Mouse (Mus musculus): Measurements from ENCODE around the gene Rpl36-ps4. TPM values are rescaled to one million over a fixed set of nuclear protein-coding genes. Genes with fewer than 3 reads are reported as not detected.
"Not testable (repeated sequence)": the region's sequence is repeated elsewhere in the genome, so short reads cannot be mapped to it uniquely, and the experiment has no call there.

The Rpl36-ps4 gene
- polyA plus RNA-seq, 1 experiment from 2014 or later, result not detected

GRCm38 (mm10) chr17:87918121-87918520 is 2.7 kb upstream of the Rpl36-ps4 start:
- WGBS, result 83% methylated on average over 5 of the region's 5 CpGs
- no peak overlapping the region for H3K4me2 ChIP-seq (replicated peaks; ENCODE audit: low read depth, low read length)
- H3K36me3 ChIP-seq (ENCODE audit: control insufficient read depth, insufficient read depth, low read length), result no peaks in the 10 kb centered on the region
- H3K4me3 ChIP-seq (ENCODE audit: low read length), result no peak overlapping the region
- no peaks in the 10 kb centered on the region for H3K9me3 ChIP-seq (ENCODE audit: control insufficient read depth, low read length)
- H3K27me3 ChIP-seq (ENCODE audit: control insufficient read depth, insufficient read depth, low read length), result no peaks in the 10 kb centered on the region
- no peak for ATAC-seq (ENCODE audit: low FRiP score, low TSS enrichment)
- H3K9ac ChIP-seq (ENCODE audit: low read depth, low read length), result no peak overlapping the region
- H3K4me1 ChIP-seq (ENCODE audit: control insufficient read depth, insufficient read depth, low read length), result no peaks in the 10 kb centered on the region
- no peak overlapping the region for H3K27ac ChIP-seq (ENCODE audit: low read depth, low read length)

GRCm38 (mm10) chr17:87934326-87934725 is 13.5 kb downstream of the Rpl36-ps4 start:
- H3K4me2 ChIP-seq (replicated peaks; ENCODE audit: low read depth, low read length), result no peak overlapping the region
- WGBS, result 86% methylated on average over 10 of the region's 10 CpGs
- no peaks in the 10 kb centered on the region for H3K27me3 ChIP-seq (ENCODE audit: control insufficient read depth, insufficient read depth, low read length)
- ATAC-seq (ENCODE audit: low FRiP score, low TSS enrichment), result no peak
- no peak overlapping the region for H3K27ac ChIP-seq (ENCODE audit: low read depth, low read length)
- H3K4me3 ChIP-seq (ENCODE audit: low read length), result no peak overlapping the region
- no peaks in the 10 kb centered on the region for H3K9me3 ChIP-seq (ENCODE audit: control insufficient read depth, low read length)
- no peak overlapping the region for H3K9ac ChIP-seq (ENCODE audit: low read depth, low read length)
- H3K4me1 ChIP-seq (ENCODE audit: control insufficient read depth, insufficient read depth, low read length), result no peaks in the 10 kb centered on the region
- no peaks in the 10 kb centered on the region for H3K36me3 ChIP-seq (ENCODE audit: control insufficient read depth, insufficient read depth, low read length)

GRCm38 (mm10) chr17:87934736-87935135 is 14.0 kb downstream of the Rpl36-ps4 start:
- no peaks in the 10 kb centered on the region for H3K4me1 ChIP-seq (ENCODE audit: control insufficient read depth, insufficient read depth, low read length)
- no peaks in the 10 kb centered on the region for H3K9me3 ChIP-seq (ENCODE audit: control insufficient read depth, low read length)
- no peak overlapping the region for H3K9ac ChIP-seq (ENCODE audit: low read depth, low read length)
- H3K4me2 ChIP-seq (replicated peaks; ENCODE audit: low read depth, low read length), result no peak overlapping the region
- WGBS, result 89% methylated on average over 8 of the region's 8 CpGs
- ATAC-seq (ENCODE audit: low FRiP score, low TSS enrichment), result no peak
- no peaks in the 10 kb centered on the region for H3K27me3 ChIP-seq (ENCODE audit: control insufficient read depth, insufficient read depth, low read length)
- no peak overlapping the region for H3K27ac ChIP-seq (ENCODE audit: low read depth, low read length)
- H3K36me3 ChIP-seq (ENCODE audit: control insufficient read depth, insufficient read depth, low read length), result no peaks in the 10 kb centered on the region
- H3K4me3 ChIP-seq (ENCODE audit: low read length), result no peak overlapping the region

- 89% methylated on average over 4 of the region's 4 CpGs for WGBS
Observed at GRCm38 (mm10) chr17:87936156-87936555, 15.4 kb downstream of the Rpl36-ps4 start.

GRCm38 (mm10) chr17:87948965-87949584 is 28.3 kb downstream of the Rpl36-ps4 start:
- Histone ChIP-seq H3K4me2 (replicated peaks; ENCODE audit: low read depth, low read length) (no peak overlapping the region), H3K27me3 (ENCODE audit: control insufficient read depth, insufficient read depth, low read length) (no peaks in the 10 kb centered on the region), H3K9me3 (ENCODE audit: control insufficient read depth, low read length) (0 out of 2 replicates have a peak, but pooled peaks cover 2% of the 10 kb centered on the region), H3K27ac (ENCODE audit: low read depth, low read length) (no peak overlapping the region), H3K4me1 (ENCODE audit: control insufficient read depth, insufficient read depth, low read length) (no peaks in the 10 kb centered on the region), H3K36me3 (ENCODE audit: control insufficient read depth, insufficient read depth, low read length) (no peaks in the 10 kb centered on the region), H3K4me3 (ENCODE audit: low read length) (no peak overlapping the region), H3K9ac (ENCODE audit: low read depth, low read length) (no peak overlapping the region)
- ATAC-seq (ENCODE audit: low FRiP score, low TSS enrichment), result peak; percentile 56; the same call in 1 of the 2 replicates
- 45% methylated on average over 16 of the region's 16 CpGs for WGBS

More at GRCm38 (mm10) chr17:87936156-87936555, 15.4 kb downstream of the Rpl36-ps4 start:
- H3K9me3 ChIP-seq (ENCODE audit: control insufficient read depth, low read length), result no peaks in the 10 kb centered on the region
- H3K27ac ChIP-seq (ENCODE audit: low read depth, low read length), result no peak overlapping the region
- H3K4me3 ChIP-seq (ENCODE audit: low read length), result no peak overlapping the region
- no peaks in the 10 kb centered on the region for H3K36me3 ChIP-seq (ENCODE audit: control insufficient read depth, insufficient read depth, low read length)
- no peak overlapping the region for H3K4me2 ChIP-seq (replicated peaks; ENCODE audit: low read depth, low read length)
- no peaks in the 10 kb centered on the region for H3K4me1 ChIP-seq (ENCODE audit: control insufficient read depth, insufficient read depth, low read length)
- H3K27me3 ChIP-seq (ENCODE audit: control insufficient read depth, insufficient read depth, low read length), result no peaks in the 10 kb centered on the region
- ATAC-seq (ENCODE audit: low FRiP score, low TSS enrichment), result no peak
- no peak overlapping the region for H3K9ac ChIP-seq (ENCODE audit: low read depth, low read length)

GRCm38 (mm10) chr17:87954618-87955124 is 33.9 kb downstream of the Rpl36-ps4 start:
- H3K27me3 ChIP-seq (ENCODE audit: control insufficient read depth, insufficient read depth, low read length); H3K4me3 ChIP-seq (ENCODE audit: low read length); H3K9me3 ChIP-seq (ENCODE audit: control insufficient read depth, low read length); H3K36me3 ChIP-seq (ENCODE audit: control insufficient read depth, insufficient read depth, low read length); H3K4me1 ChIP-seq (ENCODE audit: control insufficient read depth, insufficient read depth, low read length); H3K4me2 ChIP-seq (replicated peaks; ENCODE audit: low read depth, low read length); H3K9ac ChIP-seq (ENCODE audit: low read depth, low read length); H3K27ac ChIP-seq (ENCODE audit: low read depth, low read length); ATAC-seq (ENCODE audit: low FRiP score, low TSS enrichment): not testable (repeated sequence)
- whole genome bisulfite sequencing, result 93% methylated on average over 13 of the region's 13 CpGs

GRCm38 (mm10) chr17:87957096-87957840 is 36.5 kb downstream of the Rpl36-ps4 start:
- no peak overlapping the region for H3K9ac ChIP-seq (ENCODE audit: low read depth, low read length)
- H3K4me1 ChIP-seq (ENCODE audit: control insufficient read depth, insufficient read depth, low read length), result no peaks in the 10 kb centered on the region
- 0 out of 2 replicates have a peak, but pooled peaks have one; percentile 47 for ATAC-seq (ENCODE audit: low FRiP score, low TSS enrichment)
- H3K9me3 ChIP-seq (ENCODE audit: control insufficient read depth, low read length), result no peaks in the 10 kb centered on the region
- 43% methylated on average over 12 of the region's 12 CpGs for WGBS
- H3K36me3 ChIP-seq (ENCODE audit: control insufficient read depth, insufficient read depth, low read length), result no peaks in the 10 kb centered on the region
- no peak overlapping the region for H3K27ac ChIP-seq (ENCODE audit: low read depth, low read length)
- H3K27me3 ChIP-seq (ENCODE audit: control insufficient read depth, insufficient read depth, low read length), result no peaks in the 10 kb centered on the region
- no peak overlapping the region for H3K4me3 ChIP-seq (ENCODE audit: low read length)
- no peak overlapping the region for H3K4me2 ChIP-seq (replicated peaks; ENCODE audit: low read depth, low read length)

GRCm38 (mm10) chr17:87958283-87958682 is 37.5 kb downstream of the Rpl36-ps4 start:
- Histone ChIP-seq H3K27me3 (ENCODE audit: control insufficient read depth, insufficient read depth, low read length) (no peaks in the 10 kb centered on the region), H3K4me2 (replicated peaks; ENCODE audit: low read depth, low read length) (no peak overlapping the region), H3K27ac (ENCODE audit: low read depth, low read length) (no peak overlapping the region), H3K4me1 (ENCODE audit: control insufficient read depth, insufficient read depth, low read length) (no peaks in the 10 kb centered on the region), H3K36me3 (ENCODE audit: control insufficient read depth, insufficient read depth, low read length) (no peaks in the 10 kb centered on the region), H3K4me3 (ENCODE audit: low read length) (no peak overlapping the region), H3K9ac (ENCODE audit: low read depth, low read length) (no peak overlapping the region), H3K9me3 (ENCODE audit: control insufficient read depth, low read length) (no peaks in the 10 kb centered on the region)
- WGBS, result 69% methylated on average over 8 of the region's 8 CpGs
- ATAC-seq (ENCODE audit: low FRiP score, low TSS enrichment), result no peak

- H3K9ac ChIP-seq (ENCODE audit: low read depth, low read length); H3K4me2 ChIP-seq (replicated peaks; ENCODE audit: low read depth, low read length); H3K9me3 ChIP-seq (ENCODE audit: control insufficient read depth, low read length); H3K27ac ChIP-seq (ENCODE audit: low read depth, low read length); H3K36me3 ChIP-seq (ENCODE audit: control insufficient read depth, insufficient read depth, low read length); H3K4me3 ChIP-seq (ENCODE audit: low read length); H3K4me1 ChIP-seq (ENCODE audit: control insufficient read depth, insufficient read depth, low read length); ATAC-seq (ENCODE audit: low FRiP score, low TSS enrichment); H3K27me3 ChIP-seq (ENCODE audit: control insufficient read depth, insufficient read depth, low read length): not testable (repeated sequence)
- 92% methylated on average over 11 of the region's 11 CpGs for WGBS
Observed at GRCm38 (mm10) chr17:87959406-87959805, 38.6 kb downstream of the Rpl36-ps4 start.

All from kidney, embryonic 14.5 days (tissue).